Mouse (Mus musculus): ENCODE data around the gene Atad3a.

- TF ChIP-seq CTCF (IDR thresholded peaks at IDR 0.05) (no peak), EP300 (IDR thresholded peaks at IDR 0.05) (no peak)
These were observed 29.2 kb upstream of the Atad3a start, which contains the start of gene Ankrd65 for GRCm38 (mm10) chr4:155790021-155790489.

Measured in lung, postnatal 0 days (tissue).